Mouse (Mus musculus) gastrocnemius, adult 18-20 months (tissue): Measurements from ENCODE around the gene Bglap. TPM values are rescaled to one million over a fixed set of nuclear protein-coding genes. Genes with fewer than 3 reads are reported as not detected.

ENCODE experiments used
- DNase-seq: peaks from one replicate; pipeline ENCODE4 v3.0.0; 2021; ENCODE audit warnings: low spot score
- total RNA-seq, 2 experiments: library from RNA; stranded (reverse); gene quantifications; 2 replicates each; pipeline ENCODE4 v1.2.3; 2021

The Bglap gene
- total RNA-seq, 2 experiments from 2014 or later = not detected

DNA sequence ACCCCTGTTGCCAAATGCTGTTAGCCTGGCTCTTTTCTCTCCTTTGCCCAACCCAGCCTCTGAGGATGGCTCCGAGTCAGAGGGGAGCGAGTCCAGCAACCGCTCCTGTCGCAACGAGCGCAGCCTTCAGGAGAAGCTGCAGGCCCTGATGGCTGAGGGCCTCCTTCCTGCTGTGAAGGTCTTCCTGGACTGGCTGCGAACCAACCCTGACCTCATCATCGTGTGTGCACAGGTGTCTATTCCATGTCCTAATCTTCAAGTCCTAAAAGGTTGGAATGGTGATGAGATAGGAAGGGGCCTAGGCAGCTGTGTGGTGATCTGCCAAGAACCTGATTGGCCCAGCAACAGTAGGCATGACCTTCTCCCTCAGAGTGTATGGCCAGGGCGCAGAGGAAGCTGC is 31.4 kb downstream of the Bglap start:
- DNase-seq = no peak

DNA sequence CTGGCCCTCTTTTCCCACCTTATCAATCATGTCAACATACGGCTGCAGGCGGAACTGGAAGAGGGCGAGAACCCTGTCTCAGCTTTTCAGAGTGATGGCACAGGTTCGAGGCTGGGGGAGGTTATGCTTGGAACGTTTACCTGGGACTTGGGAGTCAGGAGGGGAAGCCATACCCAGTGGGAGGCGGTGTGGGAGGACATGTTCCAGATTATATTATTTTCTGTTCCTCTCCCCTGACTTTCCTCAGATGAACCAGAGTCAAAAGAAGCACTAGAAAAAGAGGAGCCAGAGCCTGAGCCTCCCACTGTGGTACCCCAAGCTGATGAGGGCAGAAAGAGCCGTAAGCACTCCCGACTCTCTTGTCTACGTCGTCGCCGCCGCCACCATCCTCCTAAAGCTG is 33.5 kb downstream of the Bglap start:
- no peak for DNase-seq

- DNase-seq = peak; percentile 35
These were observed 45.3 kb downstream of the Bglap start for GRCm38 (mm10) chr3:88339006-88339405.

GRCm38 (mm10) chr3:88338316-88338715 is 45.9 kb downstream of the Bglap start:
- no peak for DNase-seq

GRCm38 (mm10) chr3:88337367-88338020 is 46.8 kb downstream of the Bglap start:
- no peak for DNase-seq

DNA sequence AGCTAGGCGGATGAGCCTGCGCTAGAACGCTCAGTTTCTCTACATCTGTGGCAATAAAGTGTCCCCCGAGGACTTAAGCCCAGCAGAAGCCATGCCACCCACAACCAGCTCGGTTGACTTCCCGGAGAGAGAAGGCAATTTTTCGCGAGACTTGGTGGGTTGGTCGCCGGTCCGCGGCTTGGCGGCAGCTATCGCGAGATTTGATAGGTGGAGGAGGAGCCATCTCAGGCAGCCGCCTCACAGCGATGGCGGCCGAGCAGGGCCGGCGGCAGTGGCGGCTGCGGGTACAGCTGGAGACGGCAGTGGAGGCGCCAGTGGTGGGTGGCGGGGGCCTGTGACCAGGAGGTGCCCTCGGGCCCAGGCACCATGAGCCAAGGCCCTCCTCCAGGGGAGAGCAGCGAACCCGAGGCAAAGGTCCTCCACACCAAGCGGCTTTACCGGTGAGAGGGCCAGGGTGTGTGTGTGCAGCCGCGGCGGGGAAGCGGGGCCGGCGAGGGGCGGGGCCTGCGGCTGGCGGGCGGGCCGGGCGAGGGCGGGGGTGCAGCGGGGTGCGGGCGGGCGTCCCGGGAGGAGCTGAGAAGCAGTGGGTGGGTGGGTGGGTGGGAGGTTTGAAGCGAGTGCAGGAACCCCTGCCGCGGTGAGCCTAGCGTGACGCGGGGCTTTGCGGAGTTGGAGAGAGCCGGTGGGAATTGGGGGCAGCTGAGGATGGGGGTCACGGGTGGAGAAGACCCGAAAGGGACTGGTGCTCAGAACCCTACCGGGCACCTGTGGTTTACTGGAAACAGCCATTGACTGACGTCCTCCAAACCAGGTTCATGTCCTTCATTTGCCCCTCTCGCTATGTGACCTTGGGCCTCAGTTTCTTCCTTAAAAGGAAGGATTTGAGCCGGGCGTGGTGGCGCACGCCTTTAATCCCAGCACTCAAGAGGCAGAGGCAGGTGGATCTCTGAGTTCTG is 47.9 kb downstream of the Bglap start, which contains the start of the genes Tmem79 and Smg5:
TSS of gene Tmem79 (minus strand) at position 91 of the 956 bp plus-strand sequence.
TSS of gene Smg5 (plus strand) at position 203 of the 956 bp plus-strand sequence.
- peak; percentile 97 for DNase-seq

DNA sequence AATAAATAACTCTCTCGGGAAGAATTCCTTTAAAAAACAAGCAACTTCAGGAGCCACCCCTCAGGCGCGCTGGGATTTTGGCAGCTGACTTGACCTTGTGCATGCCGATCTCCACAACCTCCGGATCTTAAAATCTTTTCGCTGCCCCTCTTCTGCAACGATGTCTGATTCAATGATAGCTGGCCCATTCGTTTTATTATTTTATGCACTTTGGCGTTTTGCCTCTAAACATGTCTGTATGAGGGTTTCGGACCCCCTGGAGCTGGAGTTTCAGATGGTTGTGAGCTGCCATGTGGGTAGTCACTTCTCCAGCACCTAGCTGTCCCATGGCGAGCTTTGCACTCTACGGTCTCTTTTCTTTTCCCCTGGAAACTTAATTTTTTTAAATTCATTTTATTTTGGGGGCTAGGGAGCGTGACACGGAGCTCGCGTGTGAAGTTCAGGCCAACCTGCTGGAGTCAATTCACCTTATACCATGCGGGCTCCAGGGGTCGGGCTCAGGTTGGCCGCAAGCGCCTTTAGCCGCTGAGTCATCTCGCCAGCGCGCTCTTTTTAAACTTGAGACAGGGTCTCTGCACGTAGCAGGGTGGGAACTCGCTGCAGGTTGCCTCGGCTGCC is 48.7 kb downstream of the Bglap start:
- DNase-seq = no peak

DNA sequence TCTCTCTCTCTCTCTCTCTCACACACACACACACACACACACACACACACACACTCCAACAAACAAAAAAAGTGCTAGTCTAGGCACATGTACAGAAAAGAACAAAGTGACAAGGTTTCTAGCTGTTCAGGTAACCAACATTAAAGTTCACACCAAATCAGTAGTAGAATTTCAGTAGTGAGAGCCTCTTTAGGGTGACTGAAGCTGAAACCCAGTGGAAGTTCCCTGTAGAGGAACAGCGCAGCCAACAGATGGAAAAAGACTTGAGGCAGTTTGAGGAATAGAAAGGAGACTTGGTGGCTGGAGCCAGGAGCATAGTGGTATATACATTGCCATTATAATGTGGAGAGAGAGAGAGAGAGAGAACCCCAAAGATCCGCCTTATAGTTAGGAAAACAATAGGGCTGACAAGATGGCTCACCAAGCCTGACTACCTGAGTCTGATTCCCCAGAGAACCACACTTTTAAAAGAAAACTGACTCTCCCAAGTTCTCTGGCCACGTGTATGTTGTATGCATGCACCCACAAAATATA is 49.3 kb downstream of the Bglap start:
- no peak for DNase-seq

DNA sequence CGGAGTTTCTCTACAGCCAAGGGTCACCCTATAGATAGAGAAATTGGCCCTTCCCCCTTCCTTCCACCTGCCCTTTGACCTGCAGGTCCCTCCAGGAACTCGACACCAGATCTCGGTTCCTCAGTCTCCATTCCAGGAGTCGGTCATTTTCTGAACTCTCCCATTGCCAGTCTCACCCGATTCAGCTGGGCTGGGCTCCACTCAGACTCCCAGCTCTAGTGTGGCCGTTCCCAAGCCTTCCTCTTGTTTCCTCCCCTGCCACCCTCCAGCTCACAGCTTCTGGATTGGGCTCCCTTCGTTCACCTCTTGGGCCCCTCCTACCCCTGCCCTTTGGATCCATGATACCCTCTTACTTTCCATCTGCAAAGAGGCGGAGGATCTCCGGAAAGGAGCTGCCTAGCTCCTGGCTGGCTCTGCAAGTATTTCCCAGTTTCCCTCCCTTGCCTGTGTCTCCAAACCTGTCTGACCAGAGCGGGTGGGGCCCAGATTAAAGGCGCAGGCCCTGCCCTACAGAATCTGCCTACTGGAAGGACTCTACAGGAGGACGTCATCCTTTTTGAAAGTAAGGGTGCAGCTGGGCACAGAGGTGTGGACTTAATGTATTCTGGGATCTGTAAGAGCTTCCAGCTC is 50.1 kb downstream of the Bglap start:
- DNase-seq = no peak

Other genes with a start within 250 kb of the Bglap start
- 100 to 1,000 TPM; 174 to 196 TPM for gene Mef2d, start 242.1 kb downstream of the Bglap start, total RNA-seq
- not detected for gene Rhbg, start 129.8 kb downstream of the Bglap start, total RNA-seq
- gene Gm38392, start 97.3 kb downstream of the Bglap start, total RNA-seq = 1 to 10 TPM in 1 of 2 experiments, under 1 TPM in 1; 1.00 to 1.3 TPM
- 1 to 10 TPM; 7.4 to 7.9 TPM for gene Tsacc, start 87.5 kb downstream of the Bglap start, total RNA-seq
- gene Cct3, start 87.3 kb downstream of the Bglap start, total RNA-seq = 100 to 1,000 TPM in 1 of 2 experiments, 10 to 100 TPM in 1; 84.1 to 107 TPM
- gene Glmp, start 59.4 kb downstream of the Bglap start, total RNA-seq = 10 to 100 TPM; 41.2 to 41.8 TPM
- gene Tmem79, start 48.3 kb downstream of the Bglap start, total RNA-seq = 1 to 10 TPM; 3.1 to 3.9 TPM
- 10 to 100 TPM; 37.5 to 48.1 TPM for gene Smg5, start 48.2 kb downstream of the Bglap start, total RNA-seq
- gene Paqr6, start 19.9 kb downstream of the Bglap start, total RNA-seq = under 1 TPM; 0.50 to 0.75 TPM
- not detected for gene Bglap3, start 11.7 kb downstream of the Bglap start, total RNA-seq
- gene Bglap2, start 5.8 kb downstream of the Bglap start, total RNA-seq = not detected
- gene Pmf1, start 25.9 kb upstream of the Bglap start, total RNA-seq = 10 to 100 TPM; 16.9 to 17.4 TPM
- 10 to 100 TPM; 18.4 to 19.1 TPM for gene Slc25a44, start 40.7 kb upstream of the Bglap start, total RNA-seq
- gene Sema4a, start 76.7 kb upstream of the Bglap start, total RNA-seq = 1 to 10 TPM; 1.4 to 2.0 TPM
- gene Lmna, start 125.5 kb upstream of the Bglap start, total RNA-seq = 10 to 100 TPM; 68.3 to 89.6 TPM
- gene Mex3a, start 147.9 kb upstream of the Bglap start, total RNA-seq = under 1 TPM; 0.17 to 0.18 TPM
- gene Rab25, start 163.8 kb upstream of the Bglap start, total RNA-seq = not detected
- 10 to 100 TPM; 90.8 to 95.9 TPM for gene Lamtor2, start 168.6 kb upstream of the Bglap start, total RNA-seq
- 10 to 100 TPM; 86.3 to 89.9 TPM for gene Ubqln4, start 169.3 kb upstream of the Bglap start, total RNA-seq
- gene Ssr2, start 191.4 kb upstream of the Bglap start, total RNA-seq = 10 to 100 TPM; 40.4 to 44.2 TPM
- 10 to 100 TPM; 11.5 to 20.0 TPM for gene Arhgef2, start 221.5 kb upstream of the Bglap start, total RNA-seq